Mouse (Mus musculus) mouse trophoblast stem cell (cell line): ENCODE results near the gene Txndc15.
"Not testable (repeated sequence)": the region's sequence is repeated elsewhere in the genome, so short reads cannot be mapped to it uniquely, and the experiment has no call there.

ENCODE experiments used
- in situ Hi-C, 2 experiments: fragments of 300-500 bp; cut with MseI, MboI; formaldehyde crosslinking; loops; 2 replicates in 1 of 2; 3 replicates in 1 of 2; pipeline ENCODE4 v1.15.1; 2025

The Txndc15 gene

DNA sequence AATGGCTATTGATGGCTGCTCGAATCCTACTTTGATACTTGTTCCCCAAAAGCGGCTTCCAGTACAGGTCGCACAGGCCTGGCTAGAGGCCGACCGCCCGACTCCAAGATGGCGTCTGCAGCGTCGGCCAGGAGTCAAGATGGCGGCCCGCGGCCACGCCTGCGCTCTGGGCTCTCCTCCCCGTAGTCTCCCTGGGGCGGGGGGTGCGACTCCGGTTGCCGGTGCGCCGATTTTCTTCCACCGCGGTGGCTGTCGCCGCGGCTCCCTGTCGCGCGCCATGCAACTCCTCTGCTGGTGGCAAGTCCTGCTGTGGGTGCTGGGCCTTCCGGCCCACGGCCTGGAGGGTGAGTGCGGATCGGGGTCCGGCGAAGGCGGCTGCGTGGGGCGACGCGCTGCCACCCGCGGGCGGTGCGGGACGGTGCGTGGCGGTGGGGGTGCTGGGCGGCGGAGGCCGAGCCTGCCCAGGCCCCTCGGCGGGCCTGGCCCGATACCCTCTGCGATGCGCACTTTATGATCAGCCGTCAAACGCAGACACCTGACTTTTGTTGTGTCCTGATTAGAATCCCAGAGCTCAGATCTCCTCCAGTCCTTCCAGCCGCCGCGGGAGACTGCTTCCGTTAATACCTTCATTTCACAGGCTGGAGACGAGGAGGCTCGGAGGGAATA lies at the start of gene Txndc15:
Txndc15 (plus strand) TSS at position 150 of the 666 bp plus-strand sequence.
- in situ Hi-C loops: no loop called here

DNA sequence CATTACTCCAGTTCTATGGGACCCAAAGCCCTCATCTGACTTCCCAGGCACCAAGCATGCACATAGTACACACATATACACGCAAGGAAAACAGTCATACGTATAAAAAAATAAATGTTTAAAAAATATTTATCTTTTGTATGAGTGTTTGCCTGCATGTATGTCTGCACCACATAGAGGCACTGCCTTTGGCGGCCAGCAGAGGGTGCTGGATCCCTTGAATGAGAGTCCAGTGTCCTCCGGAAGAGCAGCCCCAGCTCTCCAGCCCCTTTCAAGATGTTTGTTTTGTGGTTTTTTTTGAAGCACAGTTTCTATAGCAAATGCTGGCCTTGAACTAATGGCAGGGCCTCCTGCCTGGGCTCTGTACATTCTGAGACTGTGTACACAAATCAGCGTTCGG lies 45.9 kb upstream of the Txndc15 start:
- in situ Hi-C loops: no loop called here

GRCm38 (mm10) chr13:55672711-55673110 lies 41.7 kb upstream of the Txndc15 start:
- in situ Hi-C loops: no loop called here

- in situ Hi-C loops: no loop called here
These were observed 37.1 kb upstream of the Txndc15 start for GRCm38 (mm10) chr13:55677364-55677763.

GRCm38 (mm10) chr13:55682201-55682600 lies 32.2 kb upstream of the Txndc15 start:
- in situ Hi-C loops: no loop called here

DNA sequence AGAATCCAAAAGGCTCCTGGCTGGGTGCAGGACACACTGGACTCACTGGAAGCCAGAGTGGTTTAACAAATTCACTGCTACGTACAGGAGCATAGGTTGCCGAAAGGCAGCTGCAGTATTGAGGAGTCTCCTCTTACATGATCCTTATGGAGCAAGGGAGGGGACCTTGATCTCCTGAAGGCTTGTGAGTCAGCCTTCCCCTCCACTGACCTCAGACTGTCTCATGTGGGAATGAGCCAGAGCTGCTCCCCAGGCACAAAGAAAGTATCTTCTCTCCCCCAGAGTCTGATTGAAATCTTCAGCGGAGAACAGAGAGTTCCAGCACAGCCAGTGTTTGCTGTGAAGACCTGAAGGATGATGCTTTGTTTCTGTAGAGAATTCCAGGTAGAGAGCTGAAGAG lies 30.9 kb upstream of the Txndc15 start:
- in situ Hi-C loops: no loop called here

DNA sequence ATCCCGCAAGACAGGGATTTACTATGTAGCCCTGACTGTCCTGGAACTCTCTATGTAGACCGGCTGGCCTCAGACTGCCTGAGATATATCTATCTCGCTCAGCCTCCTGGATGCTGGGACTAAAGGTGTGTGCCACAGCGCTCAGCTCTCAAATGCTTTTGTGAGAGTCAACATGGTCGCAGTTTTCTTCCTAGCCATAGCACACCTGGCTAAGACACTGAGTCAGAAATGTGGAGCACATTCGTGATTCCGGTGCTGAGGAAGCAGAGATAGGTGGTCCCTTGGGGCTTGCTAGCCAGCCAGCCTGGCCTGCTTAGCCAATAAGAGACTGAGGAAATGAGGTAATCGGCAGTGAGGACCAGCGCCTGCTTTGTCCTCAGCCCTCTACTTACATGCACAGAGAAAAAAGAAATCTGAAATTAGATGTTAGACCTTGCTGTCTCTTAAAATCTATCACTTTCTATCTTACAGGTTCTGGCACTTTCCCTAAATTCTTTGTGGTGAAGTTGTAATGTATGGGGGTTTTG lies 28.3 kb upstream of the Txndc15 start:
- in situ Hi-C loops: no loop called here

DNA sequence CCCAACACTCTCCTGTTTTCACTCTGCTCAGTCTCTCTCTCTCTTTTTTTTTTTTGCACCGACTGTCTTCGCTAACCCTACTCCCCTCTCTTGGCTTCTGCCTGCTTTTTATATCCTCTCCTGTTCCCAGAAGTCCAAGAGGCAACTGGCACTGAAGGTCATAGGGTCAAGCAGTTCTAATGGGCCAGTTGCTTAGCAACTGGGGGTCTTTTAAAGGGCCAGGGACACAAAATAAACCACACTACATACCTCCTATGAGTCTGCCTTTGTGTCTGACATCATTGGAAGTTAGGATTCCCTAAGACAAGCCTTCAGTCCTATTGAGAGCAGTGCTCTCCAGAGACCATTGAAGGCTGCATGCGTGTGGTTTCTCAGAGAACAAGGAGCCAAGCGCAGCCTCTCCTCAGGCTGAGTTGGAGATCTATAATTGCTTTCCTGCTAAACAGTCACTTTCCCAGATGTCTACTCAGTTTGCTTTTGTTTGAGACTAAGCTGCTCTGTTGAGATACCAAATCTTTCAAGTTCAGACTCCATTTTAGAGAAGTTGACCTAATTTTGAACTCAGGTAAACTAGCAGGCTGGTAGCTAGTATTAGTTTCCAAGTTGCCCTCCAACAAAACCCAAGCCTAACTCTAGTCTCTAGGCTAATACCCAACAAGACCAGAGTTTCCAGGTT lies 26.4 kb upstream of the Txndc15 start:
- in situ Hi-C loops: no loop called here

- in situ Hi-C loops: no loop called here
These were observed 21.8 kb upstream of the Txndc15 start, which contains the start of gene B230219D22Rik for GRCm38 (mm10) chr13:55692535-55693242. Gene B230219D22Rik, plus strand, starts transcription at chr13:55693124.

DNA sequence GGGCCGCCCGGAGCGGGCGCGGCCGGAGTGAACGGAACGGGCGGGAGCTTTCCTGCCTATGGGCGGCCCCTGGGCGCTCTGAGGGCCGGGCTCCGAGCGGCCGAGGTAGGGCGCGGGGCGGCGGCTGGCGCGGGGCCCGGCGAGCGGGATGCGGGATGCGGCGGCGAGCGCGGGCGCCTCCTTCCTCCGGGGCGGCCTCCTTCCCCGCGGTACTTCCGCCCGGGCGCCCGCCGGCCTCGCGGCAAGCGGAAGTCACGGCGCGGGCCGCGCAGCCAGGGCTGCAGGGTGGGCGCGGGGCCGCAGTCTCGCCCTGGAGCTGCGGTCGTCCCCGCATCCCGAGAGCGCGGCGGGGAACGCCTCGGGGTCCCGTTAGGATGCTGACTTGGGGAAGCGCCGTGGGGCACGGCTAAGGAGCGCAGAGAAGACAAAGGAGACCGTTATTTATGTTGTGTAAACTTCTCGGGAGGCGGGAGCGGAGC lies 21.2 kb upstream of the Txndc15 start:
- in situ Hi-C loops: no loop called here

- in situ Hi-C loops: no loop called here
These were observed 20.3 kb upstream of the Txndc15 start for GRCm38 (mm10) chr13:55694110-55694509.

- in situ Hi-C loops: not testable (repeated sequence)
These were observed 18.5 kb upstream of the Txndc15 start for GRCm38 (mm10) chr13:55695989-55696388.

DNA sequence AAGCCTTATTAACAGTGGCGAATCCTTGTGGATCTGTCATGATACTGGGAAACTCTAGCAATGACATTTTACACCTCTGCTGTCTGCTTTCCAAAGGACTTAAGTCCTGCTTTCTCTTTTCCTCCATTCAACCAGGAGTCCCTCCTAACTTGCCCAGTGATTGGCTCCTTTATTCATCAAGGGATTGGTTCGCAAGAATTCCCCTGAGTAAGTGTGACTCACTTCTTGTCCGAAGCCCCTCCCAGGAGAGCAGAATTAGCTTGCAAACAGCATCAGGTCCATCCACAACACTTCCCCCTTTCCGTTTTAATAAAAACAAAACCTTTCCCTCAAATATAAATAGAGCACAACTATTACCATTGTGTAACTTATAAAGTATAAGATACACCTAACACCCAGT lies 10.1 kb upstream of the Txndc15 start:
- in situ Hi-C loops: no loop called here

DNA sequence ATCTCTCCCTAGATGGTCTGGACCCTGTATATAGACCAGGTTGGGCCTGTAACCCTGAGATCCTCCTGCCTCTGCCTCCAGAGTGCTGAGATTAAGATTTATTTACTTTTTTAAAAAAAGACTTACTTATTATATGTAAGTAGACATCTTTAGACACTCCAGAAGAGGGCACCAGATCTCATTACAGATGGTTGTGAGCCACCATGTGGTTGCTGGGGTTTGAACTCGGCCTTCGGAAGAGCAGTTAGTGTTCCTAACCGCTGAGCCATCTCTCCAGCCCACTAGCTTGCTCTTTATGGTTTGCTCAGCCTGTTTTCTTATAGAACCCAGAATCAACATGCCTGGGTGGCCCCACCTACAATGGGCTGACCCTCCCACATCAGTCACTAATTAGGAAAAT lies 1.6 kb upstream of the Txndc15 start:
- in situ Hi-C loops: no loop called here

DNA sequence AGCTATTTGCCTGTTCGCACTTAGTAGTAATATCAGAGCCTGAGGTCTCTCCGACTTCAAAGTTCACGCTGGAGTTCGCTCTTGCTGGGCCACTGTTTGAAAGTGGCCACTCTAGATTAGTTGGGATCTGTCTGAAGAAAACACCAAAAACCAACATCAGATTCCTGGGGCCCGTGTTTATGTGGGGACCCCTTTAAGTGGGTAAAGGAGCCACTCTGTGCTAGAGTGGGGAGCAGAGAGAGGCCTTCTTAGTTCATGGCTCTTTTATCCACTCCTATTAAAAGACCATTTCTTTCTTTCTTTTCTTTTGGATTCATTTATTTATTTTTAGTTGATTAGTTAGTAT lies 690 bp downstream of the Txndc15 start:
- in situ Hi-C loops: no loop called here

- in situ Hi-C loops: no loop called here
These were observed 1.6 kb downstream of the Txndc15 start for GRCm38 (mm10) chr13:55715908-55716510.

- in situ Hi-C loops: no loop called here
These were observed 7.1 kb downstream of the Txndc15 start for GRCm38 (mm10) chr13:55721516-55721915.

GRCm38 (mm10) chr13:55721995-55722394 lies 7.5 kb downstream of the Txndc15 start:
- in situ Hi-C loops: no loop called here

DNA sequence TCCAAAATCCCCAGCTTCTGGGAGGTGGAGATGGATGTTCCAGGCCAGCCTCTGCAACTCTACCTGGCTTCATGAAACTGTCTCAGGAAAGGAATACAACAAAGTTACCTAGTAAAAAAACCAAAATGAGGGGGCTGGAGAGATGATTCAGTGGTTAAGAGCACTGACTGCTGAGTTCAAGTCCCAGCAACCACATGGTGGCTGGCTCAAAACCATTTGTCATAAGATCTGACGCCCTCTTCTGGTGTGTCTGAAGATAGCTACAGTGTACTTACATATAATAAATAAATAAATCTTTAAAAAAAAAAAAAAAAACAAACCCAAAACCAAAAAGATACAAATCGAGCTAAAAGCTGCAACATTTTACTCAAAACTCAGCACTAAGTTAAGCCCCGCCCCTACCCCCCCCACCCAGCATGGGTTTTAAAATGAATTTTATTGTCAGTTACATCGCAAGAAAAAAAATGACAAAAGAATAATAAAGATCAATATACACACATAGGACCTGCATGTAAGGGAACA lies 12.2 kb downstream of the Txndc15 start:
- in situ Hi-C loops: no loop called here

GRCm38 (mm10) chr13:55727120-55727838 lies 12.8 kb downstream of the Txndc15 start, which contains the start of gene Pcbd2:
Gene Pcbd2, plus strand, starts transcription at chr13:55727368.
- in situ Hi-C loops: no loop called here

- in situ Hi-C loops: no loop called here
These were observed 13.4 kb downstream of the Txndc15 start for GRCm38 (mm10) chr13:55727839-55728238.
